Mouse (Mus musculus): ENCODE results near the gene Vps41.

DNA sequence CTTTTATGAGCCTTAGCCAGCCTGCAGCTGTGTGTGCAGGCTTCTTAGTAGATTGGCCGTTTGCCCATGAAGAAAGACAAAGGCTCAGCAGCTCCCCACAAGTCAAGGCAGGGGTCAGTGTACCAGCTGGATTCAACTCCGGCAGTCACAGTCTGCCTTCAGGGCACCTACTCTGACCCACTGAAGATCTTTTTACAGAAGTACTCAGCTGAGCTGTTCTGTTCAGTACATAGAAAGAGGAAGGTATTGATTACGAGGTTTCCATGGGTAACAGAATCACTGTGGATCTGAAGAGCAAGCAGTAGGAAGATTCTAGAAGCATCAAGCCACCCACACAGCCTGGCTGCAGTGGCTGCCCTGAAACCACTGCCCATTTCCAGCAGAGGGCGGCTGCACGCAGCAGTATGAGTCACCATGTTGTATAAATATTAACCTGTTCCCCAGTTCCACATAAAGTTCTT lies 151.0 kb downstream of the Vps41 start:
- TF ChIP-seq CTCF (IDR thresholded peaks at IDR 0.05; ENCODE audit: low read depth, low read length) (peak; percentile 43), POLR2A (IDR thresholded peaks at IDR 0.05; ENCODE audit: insufficient read depth, low read length) (no peak)

Data from ES-Bruce4 (cell line).